Mouse (Mus musculus): Measurements from ENCODE around the gene BC035947. TPM values are rescaled to one million over a fixed set of nuclear protein-coding genes. Genes with fewer than 3 reads are reported as not detected.
A peak's percentile ranks its signal among the peaks of the same experiment; 100 is the strongest.
"Not testable (repeated sequence)": the region's sequence is repeated elsewhere in the genome, so short reads cannot be mapped to it uniquely, and the experiment has no call there.

BC035947 gene
- polyA plus RNA-seq, 1 experiment from 2014 or later, result not detected

DNA sequence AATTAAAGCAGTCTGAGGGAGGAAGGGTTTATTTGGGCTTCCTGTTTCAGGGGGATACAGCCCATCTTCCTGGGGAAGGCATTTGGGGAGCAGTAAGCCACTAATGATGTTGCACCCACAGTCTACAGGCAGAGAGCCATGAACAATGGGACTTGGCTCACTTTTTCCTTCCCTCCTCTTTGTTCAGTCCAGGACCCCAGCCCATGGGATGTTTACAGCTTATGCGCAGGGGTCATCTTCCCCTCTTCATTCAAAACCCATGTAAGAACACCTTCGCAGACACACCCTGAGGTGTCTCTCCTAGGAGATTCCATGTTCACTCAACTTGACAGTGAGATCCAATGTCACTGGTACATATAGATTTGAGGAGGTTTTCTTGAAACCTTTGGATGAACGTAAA is 16.4 kb upstream of the BC035947 start:
- 100% methylated on average over 3 of the region's 3 CpGs for WGBS (ENCODE audit: missing documents)
- no peak overlapping the region for H3K27ac ChIP-seq
- no peak overlapping the region for H3K4me3 ChIP-seq (ENCODE audit: inconsistent target)
- H3K36me3 ChIP-seq (ENCODE audit: inconsistent target), result no peaks in the 10 kb centered on the region
- no peaks in the 10 kb centered on the region for H3K79me2 ChIP-seq (ENCODE audit: inconsistent target)

DNA sequence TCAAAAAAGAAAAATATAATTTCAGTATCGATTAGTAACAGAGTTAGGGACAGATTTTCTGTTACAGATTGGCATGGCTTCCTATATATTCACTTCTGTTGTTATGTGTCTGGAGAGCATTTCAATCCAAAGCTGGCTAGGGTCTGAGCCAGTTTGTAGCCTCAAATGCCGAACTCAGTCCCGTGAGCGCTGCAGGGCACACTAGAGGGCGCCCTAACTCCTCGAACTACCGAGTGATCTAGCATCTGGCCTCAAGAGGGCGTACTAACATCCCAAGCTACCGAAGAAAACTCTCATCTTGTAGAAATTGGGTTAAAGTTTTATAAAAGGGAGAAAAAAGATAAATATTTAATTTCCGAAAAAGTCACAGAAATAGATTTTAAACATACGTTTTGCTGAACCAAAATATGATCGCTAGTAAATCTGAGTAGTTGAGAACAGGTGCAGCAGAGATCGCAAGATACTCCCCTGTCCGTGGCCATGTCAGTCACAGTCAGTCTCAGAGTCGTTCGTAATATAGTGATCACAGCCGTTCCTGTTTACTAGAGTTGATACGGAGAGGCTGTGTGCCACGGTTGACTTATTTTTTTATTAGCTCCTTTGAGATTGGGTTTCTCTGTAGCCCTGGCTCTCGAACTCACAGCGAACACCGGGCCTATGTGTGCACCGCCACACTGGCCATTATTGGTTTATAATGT is 13.4 kb upstream of the BC035947 start:
- Histone ChIP-seq H3K27ac (no peak overlapping the region), H3K79me2 (ENCODE audit: inconsistent target) (no peaks in the 10 kb centered on the region), H3K36me3 (ENCODE audit: inconsistent target) (no peaks in the 10 kb centered on the region), H3K4me3 (ENCODE audit: inconsistent target) (no peak overlapping the region)
- 55% methylated on average over 23 of the region's 23 CpGs for WGBS (ENCODE audit: missing documents)

- H3K27ac ChIP-seq, result no peak overlapping the region
- 84% methylated on average over 6 of the region's 7 CpGs for WGBS (ENCODE audit: missing documents)
- no peaks in the 10 kb centered on the region for H3K36me3 ChIP-seq (ENCODE audit: inconsistent target)
- H3K79me2 ChIP-seq (ENCODE audit: inconsistent target), result no peaks in the 10 kb centered on the region
- H3K4me3 ChIP-seq (ENCODE audit: inconsistent target), result no peak overlapping the region
Observed at GRCm38 (mm10) chr1:78518907-78519306, 6.9 kb upstream of the BC035947 start.

- Histone ChIP-seq H3K27ac (no peak overlapping the region), H3K36me3 (ENCODE audit: inconsistent target) (no peaks in the 10 kb centered on the region), H3K79me2 (ENCODE audit: inconsistent target) (no peaks in the 10 kb centered on the region), H3K4me3 (ENCODE audit: inconsistent target) (no peak overlapping the region)
- WGBS (ENCODE audit: missing documents), result 88% methylated on average over 8 of the region's 8 CpGs
Observed at GRCm38 (mm10) chr1:78512756-78513155, 798 bp upstream of the BC035947 start.

GRCm38 (mm10) chr1:78510862-78511261 is 1.1 kb downstream of the BC035947 start, which contains the start of gene Mogat1:
Mogat1 (plus strand) TSS chr1:78510991.
- no peak within 1 kb of the TSS for H3K27ac ChIP-seq
- H3K4me3 ChIP-seq (ENCODE audit: inconsistent target), result no peak within 1 kb of the TSS
- 71% methylated on average over 5 of the region's 5 CpGs for WGBS (ENCODE audit: missing documents)
- no peaks in the 10 kb centered on the region for H3K36me3 ChIP-seq (ENCODE audit: inconsistent target)
- no peaks in the 10 kb centered on the region for H3K79me2 ChIP-seq (ENCODE audit: inconsistent target)

DNA sequence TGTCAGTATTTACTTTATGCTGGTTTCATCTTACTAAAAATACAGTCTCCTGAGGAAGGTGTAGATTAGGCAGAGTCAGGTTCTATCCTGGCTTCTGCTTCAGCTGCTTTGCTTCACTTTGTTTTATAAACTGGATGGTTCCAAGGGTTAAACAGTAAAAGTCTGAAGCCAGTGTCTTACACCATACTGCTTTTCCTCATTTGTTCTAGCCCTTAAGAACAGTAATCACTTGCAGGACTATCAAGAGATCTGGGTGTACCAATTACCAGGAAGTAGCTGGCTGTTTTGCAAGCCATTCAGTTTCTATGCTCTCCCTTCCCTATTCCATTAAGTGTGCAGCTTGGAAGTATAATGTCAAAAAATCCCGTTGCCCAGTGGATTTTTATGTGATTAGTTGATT is 4.8 kb downstream of the BC035947 start:
- H3K79me2 ChIP-seq (ENCODE audit: inconsistent target), result no peaks in the 10 kb centered on the region
- no peak overlapping the region for H3K27ac ChIP-seq
- no peak overlapping the region for H3K4me3 ChIP-seq (ENCODE audit: inconsistent target)
- H3K36me3 ChIP-seq (ENCODE audit: inconsistent target), result no peaks in the 10 kb centered on the region
- 83% methylated on average over 1 of the region's 1 CpGs for WGBS (ENCODE audit: missing documents)

DNA sequence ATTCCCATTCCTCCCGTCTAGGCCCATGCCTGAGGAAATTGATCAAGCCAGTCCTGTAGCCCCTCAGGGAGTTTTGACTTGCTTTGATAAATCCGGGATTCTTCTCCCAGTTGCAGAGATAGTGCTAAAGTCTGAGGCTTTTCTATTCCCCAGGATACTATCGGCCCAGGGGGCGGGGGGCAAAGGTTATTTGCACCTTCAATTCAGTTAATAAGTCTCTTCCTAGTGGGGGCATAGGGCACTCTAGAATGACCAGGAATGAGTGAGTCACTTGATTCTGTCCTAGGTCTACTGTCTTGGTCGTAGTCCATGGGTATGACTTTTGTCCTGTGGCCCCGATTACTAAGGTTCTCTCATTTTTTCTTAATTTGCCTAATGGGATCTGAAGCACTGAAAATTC is 9.4 kb downstream of the BC035947 start:
- Histone ChIP-seq H3K27ac (no peak overlapping the region), H3K4me3 (ENCODE audit: inconsistent target) (no peak overlapping the region), H3K36me3 (ENCODE audit: inconsistent target) (no peaks in the 10 kb centered on the region), H3K79me2 (ENCODE audit: inconsistent target) (no peaks in the 10 kb centered on the region)
- WGBS (ENCODE audit: missing documents), result 92% methylated on average over 6 of the region's 6 CpGs

DNA sequence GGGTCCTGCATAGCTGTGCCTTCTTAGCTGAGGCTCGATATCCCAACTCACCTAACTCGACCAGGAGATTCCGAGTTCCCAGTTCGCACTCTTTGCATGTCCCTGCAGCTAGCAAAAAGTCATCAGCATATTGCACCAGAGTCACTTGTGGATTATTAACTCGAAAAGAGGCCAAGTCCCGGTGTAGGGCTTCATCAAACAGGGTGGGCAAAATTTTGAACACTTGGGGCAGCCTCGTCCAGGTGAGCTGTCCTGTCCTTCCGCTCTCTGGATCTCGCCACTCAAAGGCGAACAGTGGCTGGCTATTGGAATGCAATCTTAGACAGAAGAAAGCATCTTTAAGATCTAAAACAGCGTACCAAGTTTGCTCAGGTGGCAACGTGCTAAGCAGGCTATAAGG is 10.1 kb downstream of the BC035947 start:
- 90% methylated on average over 12 of the region's 12 CpGs for WGBS (ENCODE audit: missing documents)
- H3K27ac ChIP-seq; H3K79me2 ChIP-seq (ENCODE audit: inconsistent target); H3K4me3 ChIP-seq (ENCODE audit: inconsistent target); H3K36me3 ChIP-seq (ENCODE audit: inconsistent target): not testable (repeated sequence)

- no peak overlapping the region for H3K27ac ChIP-seq
- no peaks in the 10 kb centered on the region for H3K36me3 ChIP-seq (ENCODE audit: inconsistent target)
- H3K79me2 ChIP-seq (ENCODE audit: inconsistent target), result no peaks in the 10 kb centered on the region
- H3K4me3 ChIP-seq (ENCODE audit: inconsistent target), result no peak overlapping the region
- 93% methylated on average over 15 of the region's 16 CpGs for WGBS (ENCODE audit: missing documents)
Observed at GRCm38 (mm10) chr1:78501036-78501435, 10.9 kb downstream of the BC035947 start.

DNA sequence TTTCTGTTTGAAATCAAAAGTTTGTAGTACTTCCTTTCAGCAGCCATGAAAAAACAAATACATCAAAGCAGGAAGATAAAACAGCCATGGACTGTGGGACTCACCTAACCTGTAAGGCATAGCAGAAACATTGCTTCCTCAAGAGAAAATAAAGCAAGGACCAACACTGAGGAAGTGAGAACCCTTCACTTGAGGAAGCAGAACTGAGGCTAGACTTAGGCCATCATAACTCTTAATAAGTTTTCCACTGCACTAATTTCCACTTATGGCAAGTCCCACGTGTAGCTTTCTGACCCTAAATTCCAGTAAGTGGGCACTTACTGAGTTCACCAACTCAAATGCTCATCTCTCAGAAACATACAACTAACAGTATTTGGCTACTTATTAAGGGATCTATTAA is 21.8 kb downstream of the BC035947 start:
- 11% methylated on average over 1 of the region's 1 CpGs for WGBS (ENCODE audit: missing documents)
- H3K36me3 ChIP-seq (ENCODE audit: inconsistent target), result no peaks in the 10 kb centered on the region
- peak overlapping the region; percentile 93 for H3K27ac ChIP-seq
- peaks cover 31% of the 10 kb centered on the region for H3K79me2 ChIP-seq (ENCODE audit: inconsistent target)
- H3K4me3 ChIP-seq (ENCODE audit: inconsistent target), result no peak overlapping the region

GRCm38 (mm10) chr1:78488752-78489492 is 23.0 kb downstream of the BC035947 start, which contains the start of gene Farsb:
Farsb (minus strand) TSS chr1:78488897.
- peak within 1 kb of the TSS; percentile 93 for H3K27ac ChIP-seq
- H3K36me3 ChIP-seq (ENCODE audit: inconsistent target), result no peaks in the 10 kb centered on the region
- peaks cover 35% of the 10 kb centered on the region for H3K79me2 ChIP-seq (ENCODE audit: inconsistent target)
- H3K4me3 ChIP-seq (ENCODE audit: inconsistent target), result peak within 1 kb of the TSS; percentile 92
- under 1% methylated on average over 31 of the region's 31 CpGs for WGBS (ENCODE audit: missing documents)

- WGBS (ENCODE audit: missing documents), result under 1% methylated on average over 28 of the region's 28 CpGs
- Histone ChIP-seq H3K36me3 (ENCODE audit: inconsistent target) (no peaks in the 10 kb centered on the region), H3K27ac (peak overlapping the region; percentile 93), H3K4me3 (ENCODE audit: inconsistent target) (peak overlapping the region; percentile 92), H3K79me2 (ENCODE audit: inconsistent target) (peaks cover 40% of the 10 kb centered on the region)
Observed at GRCm38 (mm10) chr1:78488427-78488751, 23.6 kb downstream of the BC035947 start.

- Histone ChIP-seq H3K27ac (peak overlapping the region; percentile 93), H3K36me3 (ENCODE audit: inconsistent target) (peaks cover 21% of the 10 kb centered on the region; the same call in 1 of the 2 replicates), H3K4me3 (ENCODE audit: inconsistent target) (no peak overlapping the region), H3K79me2 (ENCODE audit: inconsistent target) (peaks cover 81% of the 10 kb centered on the region)
- 41% methylated on average over 2 of the region's 2 CpGs for WGBS (ENCODE audit: missing documents)
Observed at GRCm38 (mm10) chr1:78484361-78484760, 27.6 kb downstream of the BC035947 start.

- Histone ChIP-seq H3K4me3 (ENCODE audit: inconsistent target) (no peak overlapping the region), H3K79me2 (ENCODE audit: inconsistent target) (peaks cover 82% of the 10 kb centered on the region), H3K27ac (peak overlapping the region; percentile 93), H3K36me3 (ENCODE audit: inconsistent target) (peaks cover 21% of the 10 kb centered on the region; the same call in 1 of the 2 replicates)
- 97% methylated on average over 3 of the region's 3 CpGs for WGBS (ENCODE audit: missing documents)
Observed at GRCm38 (mm10) chr1:78483430-78483829, 28.5 kb downstream of the BC035947 start.

DNA sequence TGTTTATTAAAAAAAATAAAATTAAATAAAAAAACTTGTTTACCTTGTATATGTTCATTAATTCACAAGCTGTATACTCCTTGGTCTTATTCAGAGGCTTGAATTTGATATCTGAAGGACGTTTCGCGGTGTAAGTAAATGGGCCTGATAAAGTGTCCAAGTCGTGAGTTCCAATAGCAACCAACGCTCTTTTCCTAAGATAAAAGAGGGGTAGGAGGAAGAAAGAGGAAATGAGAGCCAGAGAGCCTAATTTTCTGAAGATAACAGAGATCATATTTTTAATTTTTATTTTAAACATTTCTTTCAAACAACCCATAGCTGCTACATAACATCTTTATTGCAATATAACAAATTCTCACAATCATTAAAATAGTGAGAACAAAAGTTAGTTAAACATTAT is 39.5 kb downstream of the BC035947 start:
- Histone ChIP-seq H3K4me3 (ENCODE audit: inconsistent target) (no peak overlapping the region), H3K79me2 (ENCODE audit: inconsistent target) (no peaks in the 10 kb centered on the region), H3K27ac (no peak overlapping the region), H3K36me3 (ENCODE audit: inconsistent target) (peaks cover 75% of the 10 kb centered on the region)
- 98% methylated on average over 5 of the region's 5 CpGs for WGBS (ENCODE audit: missing documents)

All from macrophage (primary cell).